Mouse (Mus musculus) hindbrain, postnatal 0 days (tissue): ENCODE data around the gene Grik3. TPM values are rescaled to one million over a fixed set of nuclear protein-coding genes. Genes with fewer than 3 reads are reported as not detected.
A peak's percentile ranks its signal among the peaks of the same experiment; 100 is the strongest.
"Not testable (repeated sequence)": the region's sequence is repeated elsewhere in the genome, so short reads cannot be mapped to it uniquely, and the experiment has no call there.

ENCODE experiments used
- ATAC-seq: fragments of 200-750 bp; cut with Nextera tagmentation; 2 replicates; pipeline ENCODE4 v1.8.0; 2017; ENCODE audit warnings: mild to moderate bottlenecking, moderate TSS enrichment, moderate library complexity
- DNase-seq: peaks from one replicate; pipeline ENCODE4 v3.0.0-alpha.2; 2015; ENCODE audit warnings: low spot score
- H3K27ac ChIP-seq: fragments of 300-500 bp; sonication (generic); 2 replicates; pipeline ENCODE4 v1.5.1; 2014; ENCODE audit warnings: mild to moderate bottlenecking
- H3K27me3 ChIP-seq: fragments of 300-500 bp; sonication (generic); 2 replicates; pipeline ENCODE4 v1.6.1; 2014; ENCODE audit warnings: low read length, mixed read lengths; ENCODE audit not compliant: insufficient read depth
- H3K36me3 ChIP-seq: fragments of 300-500 bp; sonication (generic); 2 replicates; pipeline ENCODE4 v1.6.1; 2014; ENCODE audit warnings: low read length, mixed read lengths; ENCODE audit not compliant: insufficient read depth
- H3K4me1 ChIP-seq: fragments of 300-500 bp; sonication (generic); 2 replicates; pipeline ENCODE4 v1.6.1; 2014; ENCODE audit warnings: antibody characterized with exemption, low read length, mixed read lengths; ENCODE audit not compliant: insufficient read depth
- H3K4me2 ChIP-seq: fragments of 300-500 bp; sonication (generic); 2 replicates; pipeline ENCODE4 v1.6.1; 2014; ENCODE audit warnings: low read depth, mild to moderate bottlenecking, low read length, moderate library complexity, mixed read lengths
- H3K4me3 ChIP-seq: fragments of 300-500 bp; sonication (generic); 2 replicates; pipeline ENCODE4 v1.5.1; 2014; ENCODE audit warnings: low read length
- H3K9ac ChIP-seq: fragments of 300-500 bp; sonication (generic); replicated peaks from 2 replicates; pipeline ENCODE4 v1.6.1; 2014; ENCODE audit warnings: mild to moderate bottlenecking, low read length, moderate library complexity, mixed read lengths
- H3K9me3 ChIP-seq: fragments of 300-500 bp; sonication (generic); 2 replicates; pipeline ENCODE4 v1.6.1; 2016; ENCODE audit warnings: low read length, mixed read lengths
- CTCF ChIP-seq: IDR thresholded peaks from 2 replicates; pipeline ENCODE4 v1.5.1; 2016; ENCODE audit warnings: antibody characterized with exemption, control low read depth, low read depth
- WGBS: fragments of 180-500 bp; shearing (Covaris S2); extraction: QIAGEN DNeasy Blood & Tissue Kit; methylation state at CpG from one replicate; pipeline ENCODE4 v1.1.7; 2014; 5-methylcytosine and 5-hydroxymethylcytosine counted together
- polyA plus RNA-seq: library from polyadenylated mRNA; unstranded; fragments of >200 nt; fragmentation: Nextera tagmentation; extraction: Ambion mirVana; gene quantifications from 2 replicates; pipeline ENCODE4 v1.2.1, GENCODE M21; 2015
- total RNA-seq: library from RNA; depleted of rRNA; stranded (reverse); fragments of >200 nt; gene quantifications from 2 replicates; pipeline ENCODE4 v1.2.3, GENCODE M21; 2014

The Grik3 gene
- total and polyA plus RNA-seq, 2 experiments from 2014 or later = 4.2 to 32.0 TPM

GRCm38 (mm10) chr4:125607397-125608042 is 117.0 kb downstream of the Grik3 start:
- H3K9ac ChIP-seq = no peak overlapping the region
- no peak for TF ChIP-seq CTCF
- H3K9me3 ChIP-seq = no peaks in the 10 kb centered on the region
- no peak for ATAC-seq
- H3K4me2 ChIP-seq = no peak overlapping the region
- no peaks in the 10 kb centered on the region for H3K36me3 ChIP-seq
- H3K4me3 ChIP-seq = no peak overlapping the region
- 61% methylated on average over 10 of the region's 10 CpGs for WGBS
- no peak overlapping the region for H3K27ac ChIP-seq
- no peaks in the 10 kb centered on the region for H3K27me3 ChIP-seq
- H3K4me1 ChIP-seq = no peaks in the 10 kb centered on the region
- DNase-seq = no peak

GRCm38 (mm10) chr4:125608896-125609295 is 118.4 kb downstream of the Grik3 start:
- not testable (repeated sequence) for H3K9ac ChIP-seq, H3K4me2 ChIP-seq, H3K4me1 ChIP-seq, DNase-seq, H3K36me3 ChIP-seq, H3K9me3 ChIP-seq, ATAC-seq, H3K4me3 ChIP-seq, H3K27me3 ChIP-seq, H3K27ac ChIP-seq
- WGBS = 71% methylated on average over 3 of the region's 4 CpGs

GRCm38 (mm10) chr4:125609320-125610306 is 119.1 kb downstream of the Grik3 start:
- H3K9ac ChIP-seq = no peak overlapping the region
- no peak overlapping the region for H3K4me2 ChIP-seq
- no peak overlapping the region for H3K4me3 ChIP-seq
- no peaks in the 10 kb centered on the region for H3K36me3 ChIP-seq
- no peak overlapping the region for H3K27ac ChIP-seq
- no peak for DNase-seq
- TF ChIP-seq CTCF = no peak
- 59% methylated on average over 21 of the region's 21 CpGs for WGBS
- no peaks in the 10 kb centered on the region for H3K4me1 ChIP-seq
- no peaks in the 10 kb centered on the region for H3K9me3 ChIP-seq
- ATAC-seq = no peak
- H3K27me3 ChIP-seq = no peaks in the 10 kb centered on the region

GRCm38 (mm10) chr4:125617851-125618250 is 127.4 kb downstream of the Grik3 start:
- 83% methylated on average over 14 of the region's 14 CpGs for WGBS
- no peaks in the 10 kb centered on the region for H3K36me3 ChIP-seq
- H3K27me3 ChIP-seq = no peaks in the 10 kb centered on the region
- H3K4me1 ChIP-seq = no peaks in the 10 kb centered on the region
- no peak overlapping the region for H3K4me2 ChIP-seq
- H3K27ac ChIP-seq = no peak overlapping the region
- no peak overlapping the region for H3K4me3 ChIP-seq
- no peak for ATAC-seq
- no peaks in the 10 kb centered on the region for H3K9me3 ChIP-seq
- no peak for DNase-seq
- H3K9ac ChIP-seq = no peak overlapping the region
- no peak for TF ChIP-seq CTCF

GRCm38 (mm10) chr4:125618524-125619320 is 128.2 kb downstream of the Grik3 start:
- no peak overlapping the region for H3K9ac ChIP-seq
- no peak for DNase-seq
- 0 out of 2 replicates have a peak, but pooled peaks have one; percentile 5 for TF ChIP-seq CTCF
- H3K27ac ChIP-seq = no peak overlapping the region
- ATAC-seq = no peak
- H3K4me1 ChIP-seq = no peaks in the 10 kb centered on the region
- H3K4me2 ChIP-seq = no peak overlapping the region
- 61% methylated on average over 8 of the region's 8 CpGs for WGBS
- H3K36me3 ChIP-seq = no peaks in the 10 kb centered on the region
- H3K4me3 ChIP-seq = no peak overlapping the region
- no peaks in the 10 kb centered on the region for H3K27me3 ChIP-seq
- H3K9me3 ChIP-seq = no peaks in the 10 kb centered on the region

GRCm38 (mm10) chr4:125624885-125625678 is 134.6 kb downstream of the Grik3 start:
- TF ChIP-seq CTCF = peak; percentile 42
- no peak overlapping the region for H3K4me3 ChIP-seq
- DNase-seq (no peak), ATAC-seq (no peak)
- no peaks in the 10 kb centered on the region for H3K36me3 ChIP-seq
- H3K4me2 ChIP-seq = no peak overlapping the region
- peaks cover 3% of the 10 kb centered on the region; the same call in 1 of the 2 replicates for H3K4me1 ChIP-seq
- WGBS = 79% methylated on average over 9 of the region's 9 CpGs
- no peaks in the 10 kb centered on the region for H3K9me3 ChIP-seq
- no peak overlapping the region for H3K9ac ChIP-seq
- no peaks in the 10 kb centered on the region for H3K27me3 ChIP-seq
- H3K27ac ChIP-seq = no peak overlapping the region
